Mouse (Mus musculus): ENCODE data around the gene Scube3.

The Scube3 gene

GRCm38 (mm10) chr17:28141771-28142699, at the start of gene Scube3:
TSS of gene Scube3 (plus strand) at chr17:28142141.
- peak in 1 of 2 experiments; percentile 31 for DNase-seq

- no peak for DNase-seq
These were observed 49.6 kb upstream of the Scube3 start for GRCm38 (mm10) chr17:28092297-28092696.

- no peak for DNase-seq
These were observed 48.1 kb upstream of the Scube3 start for GRCm38 (mm10) chr17:28093837-28094236.

GRCm38 (mm10) chr17:28096418-28096817, 45.5 kb upstream of the Scube3 start:
- no peak for DNase-seq

GRCm38 (mm10) chr17:28097308-28097707, 44.6 kb upstream of the Scube3 start:
- no peak for DNase-seq

GRCm38 (mm10) chr17:28099086-28099485, 42.9 kb upstream of the Scube3 start:
- no peak for DNase-seq

- DNase-seq: no peak
These were observed 41.3 kb upstream of the Scube3 start for GRCm38 (mm10) chr17:28100669-28101068.

- DNase-seq: no peak
These were observed 40.6 kb upstream of the Scube3 start for GRCm38 (mm10) chr17:28101284-28101887.

- no peak for DNase-seq
These were observed 40.0 kb upstream of the Scube3 start for GRCm38 (mm10) chr17:28101902-28102319.

GRCm38 (mm10) chr17:28104416-28104815, 37.5 kb upstream of the Scube3 start:
- DNase-seq: no peak

GRCm38 (mm10) chr17:28106352-28106751, 35.6 kb upstream of the Scube3 start:
- DNase-seq: peak in 1 of 2 experiments; percentile 57

- no peak for DNase-seq
These were observed 34.7 kb upstream of the Scube3 start for GRCm38 (mm10) chr17:28107275-28107674.

GRCm38 (mm10) chr17:28112266-28112665, 29.7 kb upstream of the Scube3 start:
- DNase-seq: no peak

GRCm38 (mm10) chr17:28116335-28116734, 25.6 kb upstream of the Scube3 start:
- no peak for DNase-seq

GRCm38 (mm10) chr17:28117451-28118209, 24.3 kb upstream of the Scube3 start:
- peak; percentile 66 to 69 for DNase-seq

- no peak for DNase-seq
These were observed 21.5 kb upstream of the Scube3 start for GRCm38 (mm10) chr17:28120460-28120859.

GRCm38 (mm10) chr17:28122949-28123348, 19.0 kb upstream of the Scube3 start:
- DNase-seq: no peak

- DNase-seq: no peak
These were observed 18.3 kb upstream of the Scube3 start for GRCm38 (mm10) chr17:28123627-28124026.

GRCm38 (mm10) chr17:28124368-28124767, 17.6 kb upstream of the Scube3 start:
- DNase-seq: no peak

- DNase-seq: no peak
These were observed 12.1 kb upstream of the Scube3 start for GRCm38 (mm10) chr17:28129796-28130195.

- DNase-seq: no peak
These were observed 11.4 kb upstream of the Scube3 start for GRCm38 (mm10) chr17:28130391-28131125.

- DNase-seq: no peak
These were observed 10.8 kb upstream of the Scube3 start for GRCm38 (mm10) chr17:28131156-28131555.
